Mouse (Mus musculus): ENCODE measurements around the gene Arl8b.

Gene Arl8b

GRCm38 (mm10) chr6:108832989-108833388 lies 50.1 kb downstream of the Arl8b start:
- Histone ChIP-seq H3K4me1 (replicated peaks; ENCODE audit: low read depth, low read length) (peaks cover 30% of the 10 kb centered on the region), H3K36me3 (ENCODE audit: insufficient read depth, low read length) (peaks cover 25% of the 10 kb centered on the region), H3K9me3 (ENCODE audit: low read length) (no peaks in the 10 kb centered on the region), H3K27me3 (ENCODE audit: insufficient read depth, low read length) (peaks cover 11% of the 10 kb centered on the region), H3K4me3 (replicated peaks; ENCODE audit: low read length) (no peak overlapping the region)
- TF ChIP-seq NANOG (IDR thresholded peaks at IDR 0.05; ENCODE audit: borderline replicate concordance, low read length) (no peak), CTCF (conservative IDR thresholded peaks at IDR 0.05; ENCODE audit: low read length) (no peak), POU5F1 (IDR thresholded peaks at IDR 0.05; ENCODE audit: borderline replicate concordance, low read length) (no peak)

- Histone ChIP-seq H3K4me3 (replicated peaks; ENCODE audit: low read length) (no peak overlapping the region), H3K4me1 (replicated peaks; ENCODE audit: low read depth, low read length) (peaks cover 31% of the 10 kb centered on the region), H3K9me3 (ENCODE audit: low read length) (no peaks in the 10 kb centered on the region), H3K27me3 (ENCODE audit: insufficient read depth, low read length) (peaks cover 10% of the 10 kb centered on the region), H3K36me3 (ENCODE audit: insufficient read depth, low read length) (peaks cover 33% of the 10 kb centered on the region)
- no peak for TF ChIP-seq POU5F1 (IDR thresholded peaks at IDR 0.05; ENCODE audit: borderline replicate concordance, low read length)
- TF ChIP-seq NANOG (IDR thresholded peaks at IDR 0.05; ENCODE audit: borderline replicate concordance, low read length), result no peak
- no peak for TF ChIP-seq CTCF (conservative IDR thresholded peaks at IDR 0.05; ENCODE audit: low read length)
Measured at GRCm38 (mm10) chr6:108833963-108834697, 51.2 kb downstream of the Arl8b start.

- Histone ChIP-seq H3K9me3 (ENCODE audit: low read length) (no peaks in the 10 kb centered on the region), H3K4me3 (replicated peaks; ENCODE audit: low read length) (no peak overlapping the region), H3K27me3 (ENCODE audit: insufficient read depth, low read length) (no peaks in the 10 kb centered on the region), H3K36me3 (ENCODE audit: insufficient read depth, low read length) (peaks cover 46% of the 10 kb centered on the region), H3K4me1 (replicated peaks; ENCODE audit: low read depth, low read length) (peaks cover 20% of the 10 kb centered on the region)
- TF ChIP-seq NANOG (IDR thresholded peaks at IDR 0.05; ENCODE audit: borderline replicate concordance, low read length) (no peak), CTCF (conservative IDR thresholded peaks at IDR 0.05; ENCODE audit: low read length) (no peak), POU5F1 (IDR thresholded peaks at IDR 0.05; ENCODE audit: borderline replicate concordance, low read length) (no peak)
Measured at GRCm38 (mm10) chr6:108835765-108836691, 53.1 kb downstream of the Arl8b start.

DNA sequence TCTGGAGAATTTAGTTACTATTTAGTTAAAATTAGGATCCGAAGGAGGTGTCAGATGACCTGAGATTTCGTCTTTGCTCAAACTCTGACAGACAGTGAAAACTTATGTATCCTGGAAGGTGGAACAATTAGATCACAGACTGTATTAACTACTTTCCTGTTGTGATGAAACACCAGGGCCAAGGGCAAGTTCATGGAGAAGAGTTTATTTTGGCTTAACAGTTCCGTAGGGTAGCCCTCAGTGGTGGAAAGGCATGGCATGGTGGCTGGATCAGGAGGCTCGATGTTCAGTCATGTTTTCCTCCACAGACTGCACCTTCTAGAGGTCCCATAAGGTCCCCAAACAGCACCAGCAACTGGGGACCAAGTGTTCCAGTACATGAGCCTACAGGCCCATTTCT lies 54.2 kb downstream of the Arl8b start:
- no peak overlapping the region for H3K4me3 ChIP-seq (replicated peaks; ENCODE audit: low read length)
- H3K9me3 ChIP-seq (ENCODE audit: low read length), result no peaks in the 10 kb centered on the region
- no peaks in the 10 kb centered on the region for H3K27me3 ChIP-seq (ENCODE audit: insufficient read depth, low read length)
- H3K36me3 ChIP-seq (ENCODE audit: insufficient read depth, low read length), result peaks cover 48% of the 10 kb centered on the region
- TF ChIP-seq POU5F1 (IDR thresholded peaks at IDR 0.05; ENCODE audit: borderline replicate concordance, low read length) (no peak), CTCF (conservative IDR thresholded peaks at IDR 0.05; ENCODE audit: low read length) (no peak), NANOG (IDR thresholded peaks at IDR 0.05; ENCODE audit: borderline replicate concordance, low read length) (no peak)
- peaks cover 20% of the 10 kb centered on the region for H3K4me1 ChIP-seq (replicated peaks; ENCODE audit: low read depth, low read length)

DNA sequence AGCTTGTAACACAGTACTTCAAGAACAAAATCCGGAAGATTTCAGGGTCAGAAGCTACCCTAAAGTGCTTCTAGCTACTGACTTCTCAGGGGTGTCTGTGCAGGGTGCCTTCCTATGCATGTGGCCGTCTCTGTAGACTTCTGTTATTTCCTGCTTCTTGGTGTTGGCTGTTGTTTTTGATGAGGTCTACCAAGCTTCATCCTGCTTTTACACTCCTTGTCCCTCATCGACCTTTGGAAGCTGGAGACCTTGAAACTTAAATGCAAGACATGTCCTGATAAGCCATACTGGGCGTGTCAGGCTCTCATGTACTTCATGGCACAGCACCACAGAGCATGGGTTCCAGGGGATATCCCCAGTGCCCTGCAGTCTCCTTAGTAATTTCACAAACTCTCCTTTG lies 55.1 kb downstream of the Arl8b start:
- H3K4me3 ChIP-seq (replicated peaks; ENCODE audit: low read length), result no peak overlapping the region
- TF ChIP-seq NANOG (IDR thresholded peaks at IDR 0.05; ENCODE audit: borderline replicate concordance, low read length), result no peak
- peaks cover 57% of the 10 kb centered on the region for H3K36me3 ChIP-seq (ENCODE audit: insufficient read depth, low read length)
- peaks cover 20% of the 10 kb centered on the region for H3K4me1 ChIP-seq (replicated peaks; ENCODE audit: low read depth, low read length)
- H3K9me3 ChIP-seq (ENCODE audit: low read length), result no peaks in the 10 kb centered on the region
- no peaks in the 10 kb centered on the region for H3K27me3 ChIP-seq (ENCODE audit: insufficient read depth, low read length)

DNA sequence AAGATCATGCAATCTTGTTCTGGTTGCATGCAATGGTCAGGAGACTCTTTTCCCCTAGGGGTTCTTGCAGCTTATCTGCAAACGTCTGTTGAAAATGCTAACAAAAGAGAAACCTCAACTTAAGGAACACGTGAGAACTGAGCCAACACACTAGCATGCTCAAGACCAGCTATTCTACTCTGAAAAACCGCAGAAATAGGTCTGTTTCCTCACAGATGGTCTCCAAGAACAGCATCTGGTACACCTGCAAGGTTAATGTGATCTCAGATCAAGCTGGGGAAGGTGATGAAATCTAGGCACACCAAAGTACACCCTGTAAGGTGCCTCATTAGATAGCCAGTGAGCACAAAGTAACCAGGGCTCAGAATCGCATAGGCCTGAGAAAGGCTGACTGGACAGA lies 56.5 kb downstream of the Arl8b start:
- H3K36me3 ChIP-seq (ENCODE audit: insufficient read depth, low read length), result peaks cover 72% of the 10 kb centered on the region
- H3K4me1 ChIP-seq (replicated peaks; ENCODE audit: low read depth, low read length), result peaks cover 15% of the 10 kb centered on the region; the same call in 1 of the 2 replicates
- TF ChIP-seq CTCF (conservative IDR thresholded peaks at IDR 0.05; ENCODE audit: low read length), result no peak
- H3K27me3 ChIP-seq (ENCODE audit: insufficient read depth, low read length), result no peaks in the 10 kb centered on the region
- H3K4me3 ChIP-seq (replicated peaks; ENCODE audit: low read length), result no peak overlapping the region
- H3K9me3 ChIP-seq (ENCODE audit: low read length), result no peaks in the 10 kb centered on the region

GRCm38 (mm10) chr6:108840861-108841640 lies 58.2 kb downstream of the Arl8b start:
- Histone ChIP-seq H3K27me3 (ENCODE audit: insufficient read depth, low read length) (no peaks in the 10 kb centered on the region), H3K4me1 (replicated peaks; ENCODE audit: low read depth, low read length) (peaks cover 6% of the 10 kb centered on the region; the same call in 1 of the 2 replicates), H3K9me3 (ENCODE audit: low read length) (no peaks in the 10 kb centered on the region), H3K4me3 (replicated peaks; ENCODE audit: low read length) (no peak overlapping the region), H3K36me3 (ENCODE audit: insufficient read depth, low read length) (peaks cover 85% of the 10 kb centered on the region)
- no peak for TF ChIP-seq CTCF (conservative IDR thresholded peaks at IDR 0.05; ENCODE audit: low read length)
- TF ChIP-seq POU5F1 (IDR thresholded peaks at IDR 0.05; ENCODE audit: borderline replicate concordance, low read length), result no peak
- no peak for TF ChIP-seq NANOG (IDR thresholded peaks at IDR 0.05; ENCODE audit: borderline replicate concordance, low read length)

DNA sequence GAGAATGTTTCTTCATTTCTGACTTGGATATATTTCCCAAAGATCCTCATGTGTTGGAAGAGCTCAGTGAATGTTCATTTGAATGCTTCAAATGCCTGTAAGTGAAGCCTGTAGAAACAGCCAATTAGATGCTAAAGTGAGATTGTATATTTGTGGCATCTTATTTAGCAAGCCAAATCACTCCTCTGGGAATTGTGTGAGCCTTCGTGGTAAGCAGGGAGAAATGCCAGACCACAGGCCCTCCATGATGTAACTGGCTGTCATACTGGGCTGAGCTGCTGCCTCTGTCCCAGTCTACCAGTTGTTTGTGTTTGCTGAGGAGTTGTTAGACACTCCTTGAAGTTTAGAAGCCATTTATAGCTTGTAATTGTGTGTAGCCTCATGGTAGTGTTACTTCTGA lies 60.8 kb downstream of the Arl8b start:
- Histone ChIP-seq H3K4me1 (replicated peaks; ENCODE audit: low read depth, low read length) (no peaks in the 10 kb centered on the region), H3K36me3 (ENCODE audit: insufficient read depth, low read length) (peaks cover 76% of the 10 kb centered on the region), H3K4me3 (replicated peaks; ENCODE audit: low read length) (no peak overlapping the region), H3K9me3 (ENCODE audit: low read length) (no peaks in the 10 kb centered on the region), H3K27me3 (ENCODE audit: insufficient read depth, low read length) (no peaks in the 10 kb centered on the region)
- TF ChIP-seq CTCF (conservative IDR thresholded peaks at IDR 0.05; ENCODE audit: low read length) (no peak), POU5F1 (IDR thresholded peaks at IDR 0.05; ENCODE audit: borderline replicate concordance, low read length) (no peak), NANOG (IDR thresholded peaks at IDR 0.05; ENCODE audit: borderline replicate concordance, low read length) (no peak)
